Mouse (Mus musculus): ENCODE measurements at regions not wholly inside any gene's neighbourhood (a gene's known extent, or its start where the extent isn't known, plus 50 kb on each side); places are given as distances from the start of the nearest gene placed in this dataset.

DNA sequence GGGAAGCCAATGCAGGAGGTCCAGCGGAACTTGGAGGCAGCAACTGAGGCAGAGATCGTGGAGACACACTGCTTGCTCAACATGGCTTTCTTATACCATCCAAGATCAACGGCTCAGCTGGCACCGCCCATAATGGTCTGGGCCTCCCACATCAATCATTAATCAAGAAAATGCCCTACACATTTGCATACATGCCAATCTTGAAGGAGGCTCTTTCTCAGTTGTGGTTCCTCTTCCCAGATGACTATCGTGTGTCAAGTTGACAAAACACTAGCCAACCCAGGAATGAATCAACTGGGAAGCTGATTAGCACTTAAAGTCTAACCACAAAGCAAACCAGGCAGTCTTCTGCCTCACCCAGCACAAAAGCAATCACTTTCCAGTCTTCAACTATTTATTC lies 121.1 kb downstream of the Tmco5 start:
- no peaks in the 10 kb centered on the region for H3K27me3 ChIP-seq
- no peaks in the 10 kb centered on the region for H3K36me3 ChIP-seq
- H3K4me2 ChIP-seq: no peak overlapping the region
- H3K4me1 ChIP-seq (replicated peaks): peaks cover 2% of the 10 kb centered on the region; the same call in 1 of the 2 replicates
- no peaks in the 10 kb centered on the region for H3K9me3 ChIP-seq (replicated peaks)
- WGBS: 76% methylated on average over 5 of the region's 5 CpGs
- no peak overlapping the region for H3K4me3 ChIP-seq
- no peak overlapping the region for H3K9ac ChIP-seq
- no peak overlapping the region for H3K27ac ChIP-seq
- no peak for ATAC-seq (replicated peaks; ENCODE audit: insufficient number of reproducible peaks, insufficient read depth, low FRiP score, low read depth)

DNA sequence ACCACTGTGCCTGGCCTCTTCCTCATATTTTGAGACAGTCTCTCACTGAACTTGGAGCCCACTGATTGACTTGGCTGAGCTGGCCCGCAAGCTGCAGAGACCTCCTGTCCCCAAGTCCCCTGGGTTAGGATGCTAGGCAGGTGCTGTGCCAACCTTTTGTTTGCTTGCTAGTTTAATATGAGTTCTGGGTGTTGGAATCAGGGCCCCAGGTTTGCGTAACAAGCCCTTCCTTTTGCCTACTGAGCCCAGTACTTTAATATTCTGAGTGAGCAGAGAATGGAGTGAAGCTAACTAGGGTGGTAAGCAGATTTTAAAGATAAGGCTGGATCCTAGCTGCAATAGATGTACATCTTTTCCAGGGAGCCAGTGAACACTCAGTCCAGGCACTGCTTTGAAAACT lies 117.2 kb upstream of the Spred1 start:
- no peak for ATAC-seq (replicated peaks; ENCODE audit: insufficient number of reproducible peaks, insufficient read depth, low FRiP score, low read depth)
- no peaks in the 10 kb centered on the region for H3K36me3 ChIP-seq
- no peak overlapping the region for H3K4me2 ChIP-seq
- no peak overlapping the region for H3K4me3 ChIP-seq
- no peaks in the 10 kb centered on the region for H3K4me1 ChIP-seq (replicated peaks)
- 95% methylated on average over 2 of the region's 2 CpGs for whole genome bisulfite sequencing
- no peaks in the 10 kb centered on the region for H3K27me3 ChIP-seq
- H3K27ac ChIP-seq: no peak overlapping the region
- no peak overlapping the region for H3K9ac ChIP-seq
- H3K9me3 ChIP-seq (replicated peaks): no peaks in the 10 kb centered on the region

DNA sequence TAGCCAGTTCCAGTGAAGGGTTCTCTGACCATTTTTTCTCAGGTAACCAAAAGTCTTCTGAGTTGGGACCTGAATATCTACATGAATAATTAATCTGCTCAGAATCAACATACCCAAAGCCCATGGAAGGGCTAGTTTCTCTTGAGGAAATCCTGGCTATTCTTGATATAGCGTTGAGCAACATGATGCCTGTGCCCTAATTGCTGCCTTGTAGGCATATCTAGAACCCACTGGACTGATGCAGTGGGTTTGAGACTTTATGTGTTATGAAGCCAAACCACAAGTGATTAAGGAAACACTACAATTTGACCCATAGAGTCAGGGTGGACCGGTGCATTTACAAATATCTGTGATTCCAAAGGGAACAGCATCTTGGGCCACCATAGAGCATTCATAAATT lies 114.3 kb upstream of the Spred1 start:
- Histone ChIP-seq H3K4me1 (replicated peaks) (no peaks in the 10 kb centered on the region), H3K27me3 (no peaks in the 10 kb centered on the region), H3K27ac (no peak overlapping the region), H3K4me2 (no peak overlapping the region), H3K4me3 (no peak overlapping the region), H3K9me3 (replicated peaks) (no peaks in the 10 kb centered on the region), H3K9ac (no peak overlapping the region), H3K36me3 (no peaks in the 10 kb centered on the region)
- ATAC-seq (replicated peaks; ENCODE audit: insufficient number of reproducible peaks, insufficient read depth, low FRiP score, low read depth): no peak
- 95% methylated on average over 2 of the region's 2 CpGs for WGBS

DNA sequence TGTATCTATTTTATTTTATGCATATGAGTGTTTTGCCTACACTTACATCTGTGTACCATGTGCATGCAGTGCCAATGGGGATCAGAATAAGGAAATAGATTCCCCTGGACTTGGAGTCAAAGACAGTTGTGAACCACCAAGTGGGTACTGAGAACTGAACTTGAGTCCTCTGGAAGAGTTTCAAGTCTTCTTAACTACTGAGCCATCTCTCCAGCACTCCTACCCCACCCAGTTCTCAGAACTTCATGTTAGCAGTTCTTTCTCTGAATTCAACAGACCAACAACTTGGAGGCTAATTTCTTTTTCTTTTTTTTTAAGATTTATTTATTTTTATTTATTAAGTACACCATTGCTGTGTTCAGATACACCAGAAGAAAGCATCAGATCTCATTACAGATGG lies 112.3 kb upstream of the Spred1 start:
- H3K27me3 ChIP-seq: no peaks in the 10 kb centered on the region
- no peaks in the 10 kb centered on the region for H3K4me1 ChIP-seq (replicated peaks)
- H3K27ac ChIP-seq: no peak overlapping the region
- no peaks in the 10 kb centered on the region for H3K9me3 ChIP-seq (replicated peaks)
- no peaks in the 10 kb centered on the region for H3K36me3 ChIP-seq
- ATAC-seq (replicated peaks; ENCODE audit: insufficient number of reproducible peaks, insufficient read depth, low FRiP score, low read depth): no peak
- no peak overlapping the region for H3K4me2 ChIP-seq
- H3K4me3 ChIP-seq: no peak overlapping the region
- no peak overlapping the region for H3K9ac ChIP-seq

DNA sequence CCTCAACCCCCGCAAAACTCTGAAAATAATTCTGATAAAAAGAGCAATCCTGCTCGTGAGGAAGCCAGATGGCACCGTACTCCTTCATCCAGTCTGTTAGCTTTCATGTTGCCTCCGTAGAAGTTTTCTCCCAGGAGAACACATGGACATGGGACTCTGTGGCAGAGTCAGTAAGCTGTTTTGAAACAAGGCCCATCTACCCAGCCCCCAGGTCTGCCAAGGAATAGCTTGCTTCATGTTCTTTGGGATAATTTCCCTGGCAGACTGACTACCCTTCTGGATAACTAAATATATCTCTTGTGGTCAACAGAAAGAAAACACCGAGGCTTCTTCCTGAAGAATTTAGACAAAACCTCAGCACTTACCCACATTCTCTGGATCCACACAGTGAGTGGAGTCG lies 111.2 kb upstream of the Spred1 start:
- WGBS: 74% methylated on average over 6 of the region's 6 CpGs
- Histone ChIP-seq H3K4me1 (replicated peaks) (no peaks in the 10 kb centered on the region), H3K4me3 (no peak overlapping the region), H3K4me2 (no peak overlapping the region), H3K36me3 (no peaks in the 10 kb centered on the region), H3K27me3 (no peaks in the 10 kb centered on the region), H3K27ac (no peak overlapping the region), H3K9ac (no peak overlapping the region), H3K9me3 (replicated peaks) (no peaks in the 10 kb centered on the region)
- no peak for ATAC-seq (replicated peaks; ENCODE audit: insufficient number of reproducible peaks, insufficient read depth, low FRiP score, low read depth)

GRCm38 (mm10) chr2:117010942-117011341 lies 110.2 kb upstream of the Spred1 start:
- Histone ChIP-seq H3K4me2 (no peak overlapping the region), H3K4me1 (replicated peaks) (no peaks in the 10 kb centered on the region), H3K9me3 (replicated peaks) (no peaks in the 10 kb centered on the region), H3K4me3 (no peak overlapping the region), H3K27me3 (no peaks in the 10 kb centered on the region), H3K9ac (no peak overlapping the region), H3K36me3 (no peaks in the 10 kb centered on the region), H3K27ac (no peak overlapping the region)
- ATAC-seq (replicated peaks; ENCODE audit: insufficient number of reproducible peaks, insufficient read depth, low FRiP score, low read depth): no peak

- Histone ChIP-seq H3K4me1 (replicated peaks) (peaks cover 13% of the 10 kb centered on the region), H3K4me3 (no peak overlapping the region), H3K9me3 (replicated peaks) (no peaks in the 10 kb centered on the region), H3K27ac (peak overlapping the region; percentile 63), H3K36me3 (no peaks in the 10 kb centered on the region), H3K4me2 (no peak overlapping the region; the same call in 1 of the 2 replicates), H3K9ac (no peak overlapping the region), H3K27me3 (no peaks in the 10 kb centered on the region)
- ATAC-seq (replicated peaks; ENCODE audit: insufficient number of reproducible peaks, insufficient read depth, low FRiP score, low read depth): 0 out of 2 replicates have a peak, but pooled peaks have one; percentile 35
- 47% methylated on average over 12 of the region's 12 CpGs for WGBS
These were observed 103.1 kb upstream of the Spred1 start for GRCm38 (mm10) chr2:117017921-117018651.

DNA sequence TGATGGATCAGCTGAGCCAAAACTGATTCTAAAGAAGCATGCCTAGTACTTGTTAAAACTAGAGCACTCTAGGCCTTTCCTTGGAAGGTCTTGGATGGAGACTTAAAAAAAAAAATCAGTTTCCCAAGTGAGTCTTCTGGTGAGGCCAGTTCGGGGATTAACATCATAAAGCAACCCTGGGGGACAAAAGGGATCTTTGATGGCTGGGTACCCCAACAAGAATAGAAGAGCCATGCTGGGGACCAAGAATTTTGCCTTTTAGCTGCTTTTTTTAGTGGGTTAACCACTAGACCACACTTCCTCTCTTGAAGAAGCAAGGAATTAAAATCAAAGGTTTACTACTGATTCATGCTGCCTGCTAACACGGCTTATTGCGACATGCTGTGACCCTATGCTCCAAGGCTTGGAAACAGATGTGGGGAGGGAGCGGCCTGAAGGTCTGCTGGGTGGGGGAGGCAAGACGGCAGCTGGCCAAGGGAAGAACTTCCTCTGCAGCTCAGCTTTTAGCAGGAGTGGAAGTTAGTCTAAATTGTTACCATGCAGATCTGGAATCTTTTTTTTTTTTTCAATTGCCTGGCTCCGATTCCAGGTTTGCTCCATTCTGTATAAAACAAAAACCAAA lies 102.1 kb upstream of the Spred1 start:
- H3K36me3 ChIP-seq: no peaks in the 10 kb centered on the region
- no peak overlapping the region for H3K4me3 ChIP-seq
- no peak; the same call in 1 of the 2 replicates for ATAC-seq (replicated peaks; ENCODE audit: insufficient number of reproducible peaks, insufficient read depth, low FRiP score, low read depth)
- H3K4me2 ChIP-seq: no peak overlapping the region; the same call in 1 of the 2 replicates
- no peak overlapping the region for H3K9ac ChIP-seq
- no peaks in the 10 kb centered on the region for H3K9me3 ChIP-seq (replicated peaks)
- WGBS: 44% methylated on average over 6 of the region's 6 CpGs
- peaks cover 13% of the 10 kb centered on the region for H3K4me1 ChIP-seq (replicated peaks)
- H3K27ac ChIP-seq: peak overlapping the region; percentile 63
- no peaks in the 10 kb centered on the region for H3K27me3 ChIP-seq

DNA sequence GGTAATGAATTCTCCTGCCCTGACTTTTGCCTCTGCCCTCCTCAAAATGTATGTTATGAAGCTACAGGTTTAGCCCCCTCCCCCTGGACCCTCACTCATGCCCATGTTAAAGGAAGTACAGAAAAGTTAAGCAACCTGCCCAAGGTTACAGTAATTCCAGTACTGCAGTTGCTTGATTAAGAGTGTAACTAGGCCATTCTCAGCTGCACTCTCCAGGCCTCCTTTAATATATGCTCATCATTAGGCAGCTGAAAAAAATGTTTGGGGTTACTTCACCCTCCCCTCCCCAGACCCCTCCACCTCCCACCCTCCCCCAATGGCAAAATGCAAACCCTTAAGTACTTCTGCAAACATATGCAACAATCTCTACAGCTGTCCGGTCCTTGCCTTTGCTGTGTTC lies 101.6 kb upstream of the Spred1 start:
- no peak overlapping the region for H3K4me2 ChIP-seq
- peaks cover 13% of the 10 kb centered on the region for H3K4me1 ChIP-seq (replicated peaks)
- H3K27me3 ChIP-seq: no peaks in the 10 kb centered on the region
- 57% methylated on average over 1 of the region's 1 CpGs for WGBS
- no peak overlapping the region for H3K9ac ChIP-seq
- no peaks in the 10 kb centered on the region for H3K36me3 ChIP-seq
- no peak for ATAC-seq (replicated peaks; ENCODE audit: insufficient number of reproducible peaks, insufficient read depth, low FRiP score, low read depth)
- no peak overlapping the region for H3K4me3 ChIP-seq
- no peaks in the 10 kb centered on the region for H3K9me3 ChIP-seq (replicated peaks)
- peak overlapping the region; percentile 39; the same call in 1 of the 2 replicates for H3K27ac ChIP-seq

- ATAC-seq (replicated peaks; ENCODE audit: insufficient number of reproducible peaks, insufficient read depth, low FRiP score, low read depth): no peak
- Histone ChIP-seq H3K4me1 (replicated peaks) (peaks cover 13% of the 10 kb centered on the region), H3K4me2 (no peak overlapping the region), H3K4me3 (no peak overlapping the region), H3K9ac (no peak overlapping the region), H3K9me3 (replicated peaks) (no peaks in the 10 kb centered on the region), H3K27me3 (no peaks in the 10 kb centered on the region), H3K27ac (no peak overlapping the region), H3K36me3 (no peaks in the 10 kb centered on the region)
- 51% methylated on average over 6 of the region's 6 CpGs for WGBS
These were observed 99.4 kb upstream of the Spred1 start for GRCm38 (mm10) chr2:117021787-117022186.

DNA sequence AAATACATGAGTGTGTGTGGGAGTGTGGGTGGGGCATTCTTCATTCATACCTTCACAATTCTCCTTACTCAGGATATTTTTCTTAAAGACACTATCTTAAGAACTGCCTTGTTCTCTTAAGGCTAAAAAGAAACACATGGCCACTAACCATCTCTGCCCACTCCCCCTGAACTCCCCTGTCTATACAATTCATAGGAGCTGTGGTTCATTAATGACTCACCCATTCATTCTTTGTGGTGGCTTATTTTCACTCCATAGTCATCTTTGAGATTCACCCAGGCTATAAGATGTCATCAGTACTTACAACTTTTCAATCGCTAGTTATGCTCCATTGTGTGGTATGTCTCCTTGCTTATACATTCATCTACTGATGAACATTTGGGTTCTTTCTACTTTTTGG lies 97.7 kb upstream of the Spred1 start:
- 89% methylated on average over 1 of the region's 1 CpGs for WGBS
- no peak for ATAC-seq (replicated peaks; ENCODE audit: insufficient number of reproducible peaks, insufficient read depth, low FRiP score, low read depth)

DNA sequence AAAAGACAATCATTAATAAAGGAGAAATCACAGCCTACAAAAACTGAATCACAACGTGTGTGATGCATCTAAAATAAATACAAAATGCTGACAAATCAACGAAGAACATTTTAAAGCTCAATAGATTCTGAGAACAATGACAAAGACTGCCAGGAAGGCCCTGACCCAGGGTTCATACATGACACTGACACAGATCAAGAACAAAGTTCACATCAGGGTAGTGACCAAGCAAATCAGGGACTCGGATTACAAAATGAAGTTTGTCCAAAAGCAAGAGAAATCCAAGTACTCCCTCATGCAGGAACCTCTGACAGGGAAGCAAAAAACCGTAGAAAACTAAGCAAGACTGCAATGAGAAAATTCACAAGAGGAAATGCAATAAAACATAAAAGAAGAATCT lies 94.1 kb upstream of the Spred1 start:
- H3K27me3 ChIP-seq: no peaks in the 10 kb centered on the region
- ATAC-seq (replicated peaks; ENCODE audit: insufficient number of reproducible peaks, insufficient read depth, low FRiP score, low read depth): no peak
- no peak overlapping the region for H3K9ac ChIP-seq
- no peak overlapping the region for H3K4me3 ChIP-seq
- H3K9me3 ChIP-seq (replicated peaks): no peaks in the 10 kb centered on the region
- WGBS: 67% methylated on average over 4 of the region's 4 CpGs
- H3K36me3 ChIP-seq: no peaks in the 10 kb centered on the region
- no peak overlapping the region for H3K4me2 ChIP-seq
- no peaks in the 10 kb centered on the region for H3K4me1 ChIP-seq (replicated peaks)
- H3K27ac ChIP-seq: no peak overlapping the region

More for the DNA sequence above, 97.7 kb upstream of the Spred1 start:
- H3K27me3 ChIP-seq: no peaks in the 10 kb centered on the region
- no peak overlapping the region for H3K4me2 ChIP-seq
- no peak overlapping the region for H3K4me3 ChIP-seq
- no peaks in the 10 kb centered on the region for H3K36me3 ChIP-seq
- no peaks in the 10 kb centered on the region for H3K9me3 ChIP-seq (replicated peaks)
- H3K27ac ChIP-seq: no peak overlapping the region
- no peak overlapping the region for H3K9ac ChIP-seq
- peaks cover 6% of the 10 kb centered on the region for H3K4me1 ChIP-seq (replicated peaks)
